Mouse (Mus musculus): ENCODE measurements around the gene Lnx2.

DNA sequence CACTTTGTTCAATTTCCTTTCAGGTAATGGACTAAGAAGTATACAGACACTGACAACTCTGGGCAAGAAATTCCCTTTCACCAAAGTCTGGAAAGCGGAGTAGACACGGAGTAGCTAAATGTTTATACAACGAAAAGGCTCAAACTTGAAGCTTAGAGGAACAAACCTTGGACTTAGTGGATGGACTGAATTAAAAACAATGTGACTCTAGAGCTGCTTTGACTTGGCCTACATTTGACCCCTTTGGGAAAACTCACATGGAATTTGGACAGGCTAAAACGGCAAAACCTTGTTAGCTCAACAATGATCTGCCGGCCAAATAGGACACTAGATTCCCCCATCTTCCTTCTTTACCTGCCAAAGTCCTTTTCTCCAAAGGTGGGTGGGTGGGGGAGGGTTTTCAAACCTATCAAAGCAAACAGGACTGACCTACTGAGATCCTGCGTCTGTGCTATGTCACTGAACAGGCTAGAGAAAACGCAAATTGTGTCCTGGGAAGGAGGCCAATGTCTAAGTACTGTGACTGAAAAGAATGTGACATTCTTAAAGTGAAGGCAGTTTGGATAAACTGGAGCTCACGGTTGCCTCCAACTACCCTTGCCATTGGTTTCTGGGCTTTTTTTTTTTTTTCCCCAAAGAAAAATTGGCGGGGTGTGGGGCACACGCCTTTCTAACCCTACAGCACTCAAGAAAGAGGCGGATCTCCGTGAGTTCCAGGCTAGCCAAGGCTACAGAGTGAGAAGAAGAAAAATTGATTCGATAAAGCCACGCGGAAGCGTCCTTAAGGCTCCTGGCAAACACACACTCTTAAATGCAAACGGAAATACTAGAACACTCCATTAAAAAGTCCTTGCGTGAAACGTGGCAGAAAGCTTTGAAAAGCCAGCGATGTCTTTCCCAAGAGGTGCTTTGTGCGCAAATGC, 1.0 kb downstream of the Lnx2 start:
- TF ChIP-seq POLR2A (IDR thresholded peaks at IDR 0.05; ENCODE audit: borderline replicate concordance, extremely low read depth, insufficient read depth, insufficient read length, poor library complexity, severe bottlenecking) (no peak), CTCF (IDR thresholded peaks at IDR 0.05; ENCODE audit: borderline replicate concordance, extremely low read depth, insufficient read depth, insufficient read length) (no peak)

All from brain, embryonic 14.5 days (tissue).